Mouse (Mus musculus) right cerebral cortex, adult 18-20 months (tissue): ENCODE data around the gene Dpp9.
A peak's percentile ranks its signal among the peaks of the same experiment; 100 is the strongest.
"Not testable (repeated sequence)": the region's sequence is repeated elsewhere in the genome, so short reads cannot be mapped to it uniquely, and the experiment has no call there.

Experiments
- DNase-seq: peaks from one replicate; pipeline ENCODE4 v3.0.0; 2022; ENCODE audit warnings: mixed read lengths

The Dpp9 gene

DNA sequence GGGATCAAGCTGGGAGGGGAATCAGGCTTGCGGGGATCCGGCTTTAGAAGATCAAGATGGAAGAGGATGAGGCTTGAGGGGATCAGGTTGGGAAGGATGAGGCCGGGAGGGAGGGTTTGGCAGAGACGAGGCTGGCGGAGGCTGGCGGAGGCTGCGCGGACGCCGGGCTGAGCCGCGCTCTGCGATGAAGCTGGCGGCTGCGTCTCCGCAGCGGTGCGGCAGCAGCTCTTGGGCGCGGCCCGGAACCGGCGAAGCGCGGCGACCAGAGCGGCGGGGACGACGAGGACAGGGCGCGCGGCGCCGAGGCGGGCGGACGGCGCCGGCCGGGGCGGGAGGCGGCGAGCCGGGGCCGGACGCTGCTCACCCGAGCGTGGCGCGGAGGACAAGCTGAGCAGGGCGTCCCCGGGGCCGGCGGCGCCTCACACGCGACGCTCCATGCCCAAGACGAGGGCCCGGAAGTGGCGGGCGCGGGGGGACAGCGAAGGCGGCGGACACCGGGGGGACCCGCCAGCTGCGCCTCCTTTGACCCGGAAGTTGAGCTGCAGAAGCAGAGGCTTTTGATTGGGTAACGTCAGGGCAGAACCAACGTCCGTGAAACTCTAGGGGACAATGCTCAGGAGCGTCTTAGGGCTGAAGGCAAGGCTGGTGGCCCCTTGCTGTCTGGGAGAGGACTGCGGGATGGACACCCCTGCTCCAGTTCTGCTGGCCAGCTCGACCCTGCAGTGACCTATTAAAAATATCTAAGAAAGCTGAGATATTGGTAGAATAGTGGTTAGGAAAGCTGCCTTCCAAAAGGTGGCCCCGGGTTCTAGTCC lies at the start of gene Dpp9:
Gene Dpp9 (minus strand): TSS at position 529 of the 815 bp plus-strand sequence.
- peak; percentile 95 for DNase-seq

DNA sequence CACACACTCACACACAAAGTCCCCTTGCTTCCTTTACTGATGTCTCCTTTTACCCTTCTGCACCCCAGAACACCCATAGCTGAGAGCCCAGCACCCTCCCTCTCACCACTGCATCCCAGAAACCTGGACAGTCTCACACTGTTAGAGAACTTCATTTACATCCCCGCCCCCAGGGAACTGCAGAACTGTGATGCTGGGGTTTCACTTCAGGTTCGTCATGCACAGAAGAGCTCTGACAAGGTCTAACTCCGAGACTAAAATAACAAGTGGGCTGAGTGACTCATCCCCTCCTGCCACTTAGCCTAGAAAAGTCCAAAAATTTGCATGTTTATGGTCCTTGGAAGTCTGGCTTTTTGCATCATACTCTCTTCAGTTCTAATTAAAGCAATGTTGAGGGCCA lies 47.6 kb upstream of the Dpp9 start:
- peak; percentile 91 for DNase-seq

DNA sequence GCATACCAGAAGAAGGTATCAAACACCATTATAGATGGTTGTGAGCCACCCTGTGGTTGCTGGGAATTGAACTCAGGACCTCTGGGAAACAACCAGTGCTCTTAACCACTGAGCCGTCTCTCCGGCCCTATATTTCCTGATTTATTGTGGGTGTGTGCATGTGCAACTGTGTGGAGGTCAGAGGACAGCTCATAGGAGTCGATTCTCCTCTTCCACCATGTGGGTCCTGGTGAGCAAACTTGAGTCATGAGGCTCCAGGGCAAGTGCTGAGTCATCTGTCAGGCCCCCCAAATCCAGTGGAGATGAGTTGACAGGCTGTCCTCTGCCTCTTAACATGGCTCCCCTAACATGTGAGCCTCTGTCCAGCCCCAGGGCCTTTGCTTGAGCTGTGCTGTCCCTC lies 47.2 kb upstream of the Dpp9 start:
- no peak for DNase-seq

DNA sequence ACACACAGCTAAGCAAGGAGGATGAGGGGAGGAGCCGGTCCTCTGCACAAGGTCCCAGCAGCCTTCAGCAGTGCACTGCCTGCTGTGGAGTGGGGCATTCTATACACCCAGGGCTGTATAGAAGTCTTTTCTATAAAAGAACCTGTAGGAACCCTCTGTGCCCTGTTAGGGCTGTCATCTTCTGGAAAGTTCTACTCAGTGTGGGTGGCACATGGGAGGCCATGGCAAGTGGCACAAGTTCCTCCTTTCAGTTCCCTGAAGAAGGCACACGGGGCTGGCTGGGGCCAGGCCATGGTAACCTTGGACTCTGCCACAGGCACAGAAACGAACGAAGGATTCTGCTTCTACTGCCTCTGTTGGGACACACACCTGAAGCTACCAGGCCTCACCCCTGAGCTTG lies 46.3 kb upstream of the Dpp9 start:
- no peak for DNase-seq

DNA sequence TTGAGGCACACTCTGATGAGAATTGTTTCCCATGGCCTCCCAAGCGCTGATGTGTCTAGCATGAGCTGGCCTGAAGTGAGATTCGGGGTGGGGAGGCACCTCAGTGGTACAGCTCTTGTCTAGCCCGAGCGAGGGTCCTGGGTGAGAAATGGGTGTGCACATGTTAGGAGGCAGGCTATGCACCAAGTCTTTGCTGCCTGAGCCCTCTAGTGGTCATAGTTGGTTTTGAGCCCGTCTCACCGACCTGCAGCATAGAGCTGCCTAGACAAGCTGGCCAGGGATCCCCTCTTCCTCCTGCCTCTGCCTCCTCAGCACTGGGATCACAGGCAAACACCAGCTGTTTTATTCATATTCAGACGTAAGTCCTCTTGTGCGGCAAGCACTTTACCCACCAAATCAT lies 45.3 kb upstream of the Dpp9 start:
- peak; percentile 84 for DNase-seq

DNA sequence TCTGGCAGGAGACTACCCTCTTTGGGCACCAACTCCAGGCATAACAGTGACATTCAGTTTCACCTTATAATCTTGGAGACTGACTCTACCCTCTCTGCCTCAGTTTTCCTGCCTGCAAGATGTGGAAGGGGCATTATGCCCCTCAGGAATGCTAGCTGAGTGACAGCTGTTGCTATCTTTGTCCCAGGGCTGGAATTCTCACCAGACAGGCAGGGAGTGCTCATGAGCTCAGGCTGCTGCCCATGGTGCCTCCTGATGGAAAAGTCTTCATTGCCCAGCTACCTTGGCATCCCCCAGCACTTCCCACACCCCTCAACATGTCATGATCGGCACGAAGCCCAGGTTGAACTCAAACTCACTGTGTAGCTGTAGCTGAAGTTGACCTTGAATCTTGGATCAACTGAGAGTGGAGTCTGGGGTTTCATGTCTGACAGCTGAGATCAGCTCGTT lies 44.0 kb upstream of the Dpp9 start:
- DNase-seq, result no peak

DNA sequence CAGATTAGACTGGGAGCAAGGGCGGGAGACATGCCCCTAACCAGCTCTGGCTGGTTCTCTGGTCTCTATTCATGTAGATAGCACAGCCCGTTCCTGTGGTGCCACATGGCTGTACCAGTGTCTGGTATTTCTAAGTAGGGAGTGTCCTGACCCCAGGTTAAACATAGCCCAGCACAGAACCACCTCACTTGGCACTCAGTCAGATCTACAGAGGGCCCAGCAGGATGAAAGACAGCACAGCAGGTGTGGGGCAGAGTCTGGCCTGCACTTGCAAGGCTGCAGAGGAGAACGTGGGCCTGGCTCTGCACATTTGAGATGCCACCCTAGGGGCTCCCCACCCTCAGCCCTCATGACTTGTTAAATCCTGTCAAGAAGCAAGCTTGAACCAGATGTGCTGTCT lies 42.5 kb upstream of the Dpp9 start:
- no peak for DNase-seq

DNA sequence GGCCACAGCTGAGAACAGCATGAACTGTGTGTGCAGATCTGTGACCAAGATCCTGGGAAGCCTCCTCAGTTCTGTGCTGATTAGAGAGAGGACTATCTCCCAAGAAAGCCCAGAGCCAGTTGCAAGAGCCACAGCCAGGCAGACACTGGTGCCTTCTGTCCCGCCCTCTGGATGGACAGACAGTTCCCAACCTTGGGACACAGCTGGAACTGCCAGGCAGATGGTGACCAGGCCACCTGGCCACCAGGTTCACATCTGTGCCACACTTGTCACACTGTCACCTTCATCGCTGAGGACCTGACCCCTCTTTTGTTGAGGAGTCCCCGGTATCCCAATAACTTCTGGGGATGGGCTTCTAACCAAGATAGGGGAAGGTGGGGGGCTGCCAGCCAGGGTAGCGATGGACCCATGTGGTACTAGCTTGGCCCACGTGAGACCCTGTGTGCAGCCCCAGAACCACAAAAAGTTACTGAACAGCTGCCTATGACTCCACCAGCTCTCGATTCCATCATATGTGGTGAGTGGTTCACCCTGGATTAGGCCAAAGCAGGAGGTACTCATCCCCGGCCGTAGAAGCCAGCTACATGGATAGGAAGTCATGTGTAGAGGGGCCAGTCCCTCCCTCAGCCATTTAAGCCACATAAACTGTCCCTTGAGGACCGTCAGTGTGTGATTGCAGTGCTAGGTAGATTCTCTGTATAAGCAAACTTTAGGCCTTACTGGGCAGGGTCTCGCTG lies 40.8 kb upstream of the Dpp9 start:
- DNase-seq, result no peak

DNA sequence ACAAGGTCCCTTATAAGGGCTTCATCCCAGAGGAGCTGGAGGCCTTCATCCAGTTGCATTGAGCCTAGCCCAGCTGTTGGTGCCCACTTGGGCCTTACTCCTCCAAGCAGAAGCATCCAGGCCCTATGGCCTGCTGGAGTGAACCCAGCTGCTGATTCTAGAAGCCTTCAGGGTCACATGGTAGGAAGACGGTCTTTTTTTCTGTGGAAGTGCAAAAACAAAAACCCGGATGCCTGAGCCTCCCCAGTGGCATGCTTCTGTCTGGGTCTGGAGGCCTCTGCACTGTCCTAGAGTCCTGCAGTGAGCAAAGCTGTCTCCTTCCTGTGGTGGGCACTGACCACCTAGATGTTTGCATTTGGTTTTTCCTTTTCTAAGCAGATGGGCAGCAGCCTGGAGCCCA lies 40.1 kb upstream of the Dpp9 start:
- DNase-seq, result not testable (repeated sequence)

DNA sequence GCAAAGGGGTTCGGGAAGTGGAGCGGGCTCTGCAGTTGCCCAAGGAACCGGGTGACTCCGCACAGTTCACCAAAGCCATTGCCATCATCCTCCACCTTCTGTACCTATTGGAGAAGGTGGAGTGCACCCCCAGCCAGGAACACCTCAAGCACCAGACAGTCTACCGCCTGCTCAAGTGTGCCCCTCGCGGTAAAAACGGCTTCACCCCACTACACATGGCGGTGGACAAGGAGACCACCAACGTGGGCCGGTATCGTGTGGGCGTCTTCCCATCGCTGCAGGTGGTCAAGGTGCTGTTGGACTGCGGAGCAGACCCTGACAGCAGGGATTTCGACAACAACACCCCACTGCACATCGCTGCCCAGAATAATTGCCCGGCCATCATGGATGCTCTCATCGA lies 39.6 kb upstream of the Dpp9 start:
- not testable (repeated sequence) for DNase-seq

DNA sequence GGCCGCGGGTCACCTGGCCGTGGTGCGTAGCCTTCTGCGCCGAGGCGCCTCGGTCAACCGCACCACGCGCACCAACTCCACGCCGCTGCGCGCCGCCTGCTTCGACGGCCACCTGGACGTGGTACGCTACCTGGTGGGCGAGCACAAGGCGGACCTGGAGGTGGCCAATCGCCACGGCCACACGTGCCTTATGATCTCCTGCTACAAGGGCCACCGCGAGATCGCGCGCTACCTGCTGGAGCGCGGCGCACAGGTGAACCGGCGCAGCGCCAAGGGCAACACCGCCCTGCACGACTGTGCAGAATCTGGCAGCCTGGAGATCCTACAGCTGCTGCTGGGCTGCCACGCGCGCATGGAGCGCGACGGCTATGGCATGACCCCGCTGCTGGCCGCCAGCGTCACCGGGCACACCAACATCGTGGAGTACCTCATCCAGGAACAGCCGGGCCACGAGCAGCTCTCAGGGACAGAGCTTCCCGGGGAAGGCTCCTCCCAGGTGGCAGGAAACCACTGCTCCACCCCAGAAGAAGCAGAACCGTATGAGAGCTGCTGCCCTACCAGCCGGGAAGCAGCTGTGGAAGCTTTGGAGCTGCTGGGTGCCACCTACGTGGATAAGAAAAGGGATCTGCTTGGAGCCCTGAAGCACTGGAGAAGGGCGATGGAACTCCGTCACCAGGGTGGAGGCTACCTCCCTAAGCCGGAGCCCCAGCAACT lies 38.6 kb upstream of the Dpp9 start:
- no peak for DNase-seq

DNA sequence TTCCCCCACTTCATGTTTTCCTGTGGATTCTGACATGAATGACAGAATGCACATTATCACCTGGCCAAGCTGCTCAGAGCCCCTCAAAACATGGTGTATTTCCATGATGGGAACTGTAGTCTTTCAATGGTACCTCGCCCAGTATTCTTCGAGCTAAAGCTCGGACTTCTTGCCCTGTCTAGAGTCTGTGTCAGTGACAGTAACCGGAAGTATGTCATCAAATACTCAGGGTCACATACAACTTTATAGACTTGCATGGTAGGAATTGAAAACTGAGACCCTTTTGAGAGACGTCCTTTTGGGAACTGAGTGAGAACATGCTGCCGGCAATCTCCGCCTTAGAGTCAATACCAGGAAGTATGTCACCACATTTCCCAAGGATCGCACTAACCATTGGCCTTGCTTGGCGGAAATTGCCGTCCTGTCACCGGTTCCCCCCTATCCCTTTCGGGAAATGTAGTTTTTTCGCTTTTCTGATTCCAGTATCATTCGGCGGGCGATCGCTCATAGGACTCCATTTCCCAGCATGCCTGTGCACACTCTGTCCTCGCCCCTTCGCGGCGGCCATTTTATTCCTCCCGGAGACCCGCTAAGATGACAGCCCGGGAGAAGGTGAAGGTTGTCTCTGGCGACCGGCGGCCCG lies 37.7 kb upstream of the Dpp9 start, which contains the start of gene Fem1a:
Gene Fem1a (plus strand): TSS at position 572 of the 643 bp plus-strand sequence.
- DNase-seq, result peak; percentile 98

DNA sequence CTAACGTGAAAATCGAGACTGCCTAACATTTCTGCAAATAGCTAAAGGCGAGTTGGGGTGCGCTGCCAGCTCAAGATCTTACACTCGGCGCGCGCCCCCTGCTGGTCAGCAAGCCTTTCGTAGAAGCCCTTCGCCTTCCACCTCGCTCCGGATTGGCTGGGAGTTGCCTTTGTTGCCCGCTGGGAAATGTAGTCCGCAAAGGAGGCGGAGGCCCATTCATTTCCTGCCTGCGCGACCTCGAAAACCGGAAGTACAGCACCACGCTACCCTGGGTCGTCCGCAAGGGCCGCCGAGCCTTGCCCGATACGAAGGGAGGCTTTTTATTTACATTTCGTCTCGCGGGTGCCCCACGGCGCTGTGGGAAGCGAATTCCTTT lies 37.1 kb upstream of the Dpp9 start:
- peak; percentile 100 for DNase-seq

DNA sequence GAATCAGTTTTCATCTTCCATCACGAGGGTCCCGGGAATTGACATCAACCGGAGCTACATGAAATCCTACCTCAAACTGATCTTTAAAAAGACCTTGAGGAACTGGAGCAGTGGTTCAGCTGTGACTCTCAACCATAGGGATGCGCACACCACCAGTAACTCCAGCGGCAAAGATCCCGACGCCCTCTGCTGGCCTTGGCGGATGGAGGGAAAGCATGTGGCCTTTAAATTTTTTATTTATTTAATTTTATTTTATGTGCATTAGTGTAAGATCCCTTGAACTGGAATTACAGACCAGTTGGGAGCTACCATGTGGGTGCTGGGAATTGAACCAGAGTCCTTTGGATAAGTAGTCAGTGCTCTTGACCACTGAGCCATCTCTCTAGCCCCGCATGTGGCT lies 36.7 kb upstream of the Dpp9 start:
- DNase-seq, result peak; percentile 65

DNA sequence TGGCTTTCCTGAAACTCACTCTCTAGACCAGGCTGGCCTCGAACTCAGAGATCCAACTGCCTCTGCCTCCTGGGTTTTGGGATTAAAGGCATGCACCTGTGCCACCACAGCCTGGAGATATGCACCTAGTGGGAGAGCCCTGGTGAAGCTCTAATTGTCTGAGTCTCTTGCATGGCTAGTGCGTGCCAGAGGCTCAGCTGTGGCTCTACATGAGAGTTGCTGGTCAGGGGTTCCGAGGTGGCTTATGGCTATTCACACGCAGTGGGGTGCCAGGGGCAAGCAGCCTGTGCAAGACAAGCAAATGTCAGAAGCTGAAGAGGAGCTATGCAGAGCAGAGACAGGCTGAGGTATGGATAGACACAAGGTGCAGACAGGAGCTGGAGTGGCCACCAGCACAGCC lies 36.0 kb upstream of the Dpp9 start:
- no peak for DNase-seq

DNA sequence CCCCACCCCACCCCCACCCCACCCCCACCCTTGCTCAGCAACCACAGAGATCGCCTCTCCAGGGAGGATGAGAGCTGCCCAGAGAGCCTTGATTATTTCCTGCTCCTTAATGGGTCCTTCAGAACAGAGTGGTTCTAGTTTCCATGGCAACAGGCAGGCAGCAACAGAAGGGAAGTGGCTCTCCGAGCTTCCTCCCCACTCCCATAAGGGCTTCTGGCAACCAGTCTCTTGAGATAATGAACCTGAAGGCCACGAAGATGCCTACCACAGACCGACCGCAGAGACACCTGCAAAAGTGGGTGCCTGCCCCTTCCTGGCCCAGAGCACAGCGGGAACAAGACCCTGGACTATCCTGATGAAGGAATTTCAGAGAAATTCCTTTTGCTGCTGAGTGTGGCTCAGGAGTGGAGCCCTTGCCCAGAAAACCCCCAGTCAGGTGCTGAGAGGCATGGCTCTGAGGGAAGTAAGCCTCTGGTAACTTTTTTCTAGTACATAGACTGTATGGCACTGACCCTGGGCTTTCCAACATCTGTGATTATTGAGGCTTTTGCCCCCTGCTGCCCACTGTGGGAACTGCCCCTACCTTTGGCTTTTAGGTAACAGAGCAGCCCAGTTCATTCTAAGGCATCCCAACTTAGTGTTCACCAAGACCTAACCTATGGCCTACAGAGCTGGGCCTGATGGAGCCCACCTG lies 32.6 kb upstream of the Dpp9 start:
- peak; percentile 71 for DNase-seq

DNA sequence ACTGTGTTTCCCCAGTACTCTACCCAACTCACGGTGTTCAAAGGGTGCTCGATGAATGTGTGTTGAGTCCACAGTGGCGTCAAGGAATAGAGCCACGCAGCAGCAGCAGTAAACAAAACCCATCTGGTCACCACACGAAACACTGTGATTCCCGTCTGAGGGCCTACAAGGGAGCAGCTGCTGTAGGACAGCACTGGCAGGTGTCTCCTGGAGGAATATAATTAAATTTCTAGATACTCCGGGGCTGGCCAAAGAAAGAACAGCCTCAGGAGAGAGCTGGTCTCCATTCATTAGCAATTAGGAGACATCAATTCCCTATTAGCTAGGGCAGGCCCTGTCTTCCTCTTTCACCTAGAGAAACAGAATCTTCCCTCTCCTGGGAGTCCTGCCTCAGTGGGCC lies 26.9 kb upstream of the Dpp9 start:
- no peak for DNase-seq

DNA sequence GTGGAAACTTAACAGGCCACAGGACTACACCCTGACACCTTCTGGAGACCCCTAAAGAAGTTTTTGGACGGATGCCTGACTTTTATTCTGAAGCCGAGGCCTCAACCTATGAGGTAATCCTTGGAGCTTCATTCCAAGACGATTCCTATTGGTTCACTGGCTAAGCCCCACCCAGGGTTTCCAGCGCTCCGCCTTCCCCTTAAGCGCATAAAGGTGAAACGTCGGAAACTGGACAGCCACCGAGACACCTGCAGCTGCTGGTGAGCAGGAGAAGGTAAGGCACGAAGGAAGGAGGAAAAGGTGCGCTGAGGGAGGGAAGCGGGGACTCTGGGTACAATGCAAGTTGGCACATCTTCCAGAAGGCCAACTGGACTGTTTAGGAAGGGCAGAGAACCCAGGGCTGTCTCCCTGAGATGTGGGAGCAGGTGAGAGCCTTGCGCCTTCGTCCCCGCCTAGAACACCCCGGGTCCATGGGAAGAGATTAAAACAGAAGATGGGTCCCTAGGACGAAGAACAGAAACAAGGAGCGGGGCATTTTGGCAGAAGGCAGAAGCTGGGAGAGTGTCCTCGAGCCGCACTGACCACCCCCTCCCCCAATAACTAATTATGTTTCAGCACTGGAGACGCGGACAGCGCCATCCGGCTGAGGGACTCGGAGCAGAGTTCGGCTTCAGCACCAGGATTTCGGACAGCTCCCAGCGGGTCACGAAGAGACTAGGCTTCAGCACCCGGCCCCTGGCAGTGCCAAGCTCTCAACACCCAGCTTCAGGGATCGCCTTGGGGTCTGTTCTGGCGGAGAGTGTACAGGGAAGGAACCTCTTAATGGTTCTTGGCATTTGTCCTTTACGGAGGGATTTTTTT lies 23.1 kb upstream of the Dpp9 start:
- DNase-seq, result peak; percentile 82

DNA sequence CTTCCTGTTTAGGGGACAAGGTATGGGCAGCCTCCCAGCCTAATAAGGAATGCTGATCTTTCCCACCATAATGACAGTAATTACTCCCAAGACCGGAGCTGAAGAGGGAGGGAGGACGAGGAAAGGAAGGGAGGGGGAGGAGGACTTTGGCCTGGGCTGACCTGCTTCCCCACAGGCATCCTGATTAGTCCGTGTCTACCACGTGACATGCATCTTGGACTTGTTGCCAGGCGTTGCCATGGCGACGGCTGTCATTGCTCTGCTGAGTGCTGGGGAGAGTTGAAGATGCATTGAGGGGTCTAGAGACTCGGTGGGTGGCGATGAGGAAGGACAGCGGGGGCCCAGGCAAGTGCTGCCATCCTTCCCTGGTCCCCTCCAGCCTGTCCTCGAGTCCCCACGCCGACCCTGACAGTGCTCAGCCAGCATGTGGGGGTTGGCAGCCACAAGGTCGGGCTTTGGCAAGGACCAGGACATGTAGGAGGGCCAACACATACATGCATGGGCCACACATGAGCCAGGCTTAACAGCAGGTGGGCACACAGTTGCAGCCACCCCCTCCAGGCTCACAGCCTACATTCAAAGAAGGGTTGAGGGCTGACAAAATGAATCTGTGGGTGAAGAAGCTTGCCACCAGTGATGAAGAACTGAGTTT lies 15.2 kb upstream of the Dpp9 start:
- peak; percentile 84 for DNase-seq

DNA sequence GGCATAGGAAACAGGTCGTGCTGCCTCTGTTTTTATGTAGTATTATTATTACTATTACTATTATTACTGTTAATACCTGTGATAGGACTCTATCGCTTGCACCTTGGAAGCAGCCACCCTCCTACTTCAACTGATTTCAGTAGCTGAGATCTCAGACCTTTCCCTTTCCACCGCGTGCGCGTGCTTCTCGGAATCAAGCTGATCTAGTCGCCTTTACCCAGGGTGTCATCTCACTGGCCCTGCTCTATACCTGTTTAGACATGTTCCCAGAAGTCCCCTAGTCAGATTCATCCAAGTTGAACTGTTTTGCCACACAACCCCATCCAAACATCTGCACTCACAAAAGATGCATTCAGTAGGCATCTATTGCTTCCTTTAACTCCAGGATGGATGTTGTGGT lies 14.7 kb upstream of the Dpp9 start:
- DNase-seq, result no peak

DNA sequence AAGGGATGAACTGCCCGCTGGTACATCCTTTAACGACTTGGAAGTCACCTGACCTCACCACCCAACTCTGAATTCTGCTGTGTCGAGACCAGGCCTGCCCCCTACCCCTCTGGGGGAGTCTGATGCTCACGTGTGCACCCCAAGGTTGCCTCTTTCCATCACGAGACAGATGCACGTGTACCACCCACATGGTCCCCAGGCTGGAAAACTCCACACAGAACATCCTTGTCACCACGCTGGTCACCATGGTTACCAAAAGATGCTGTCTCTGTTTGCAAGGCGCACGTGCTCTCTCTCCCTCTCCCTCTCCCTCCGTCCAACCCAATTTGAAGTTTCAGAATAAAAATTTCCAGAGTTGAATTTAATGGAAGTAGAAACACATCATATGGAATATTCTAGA lies 11.2 kb upstream of the Dpp9 start:
- DNase-seq, result peak; percentile 88
